Mouse (Mus musculus) midbrain, embryonic 11.5 days (tissue): Measurements from ENCODE around the gene Kncn. TPM values are rescaled to one million over a fixed set of nuclear protein-coding genes. Genes with fewer than 3 reads are reported as not detected.
A peak's percentile ranks its signal among the peaks of the same experiment; 100 is the strongest.

Experiments
- ATAC-seq: fragments of 200-750 bp; cut with Nextera tagmentation; 2 replicates; pipeline ENCODE4 v1.8.0; 2017; ENCODE audit warnings: moderate TSS enrichment, moderate library complexity; ENCODE audit not compliant: low FRiP score
- DNase-seq: peaks from one replicate; pipeline ENCODE4 v3.0.0; 2015; ENCODE audit warnings: low spot score; ENCODE audit errors: missing footprints
- H3K27ac ChIP-seq: fragments of 300-500 bp; sonication (generic); 2 replicates; pipeline ENCODE4 v1.5.1; 2014; ENCODE audit warnings: low read depth, low read length
- H3K27me3 ChIP-seq: fragments of 300-500 bp; sonication (generic); 2 replicates; pipeline ENCODE4 v1.6.1; 2014; ENCODE audit warnings: mild to moderate bottlenecking, low read length, moderate library complexity, mixed read lengths; ENCODE audit not compliant: control insufficient read depth, insufficient read depth
- H3K36me3 ChIP-seq: fragments of 300-500 bp; sonication (generic); 2 replicates; pipeline ENCODE4 v1.6.1; 2014; ENCODE audit warnings: mild to moderate bottlenecking, low read length, moderate library complexity, mixed read lengths; ENCODE audit not compliant: control insufficient read depth, insufficient read depth
- H3K4me1 ChIP-seq: fragments of 300-500 bp; sonication (generic); 2 replicates; pipeline ENCODE4 v1.6.1; 2014; ENCODE audit warnings: low read length; ENCODE audit not compliant: control insufficient read depth, insufficient read depth
- H3K4me2 ChIP-seq: fragments of 300-500 bp; sonication (generic); 2 replicates; pipeline ENCODE4 v1.6.1; 2014; ENCODE audit warnings: mild to moderate bottlenecking, moderate library complexity
- H3K4me3 ChIP-seq: fragments of 300-500 bp; sonication (generic); 2 replicates; pipeline ENCODE4 v1.5.1; 2014; ENCODE audit warnings: low read depth, low read length
- H3K9ac ChIP-seq: fragments of 300-500 bp; sonication (generic); 2 replicates; pipeline ENCODE4 v1.6.1; 2014; ENCODE audit warnings: low read length
- H3K9me3 ChIP-seq: fragments of 300-500 bp; sonication (generic); 2 replicates; pipeline ENCODE4 v1.6.1; 2016; ENCODE audit warnings: low read length; ENCODE audit not compliant: control insufficient read depth
- WGBS: fragments of 180-500 bp; shearing (Covaris S2); extraction: QIAGEN DNeasy Blood & Tissue Kit; methylation state at CpG from one replicate; pipeline ENCODE4 v1.1.7; 2014; 5-methylcytosine and 5-hydroxymethylcytosine counted together
- polyA plus RNA-seq: library from polyadenylated mRNA; unstranded; fragments of >200 nt; fragmentation: Nextera tagmentation; extraction: Ambion mirVana; gene quantifications from 2 replicates; pipeline ENCODE4 v1.2.1, GENCODE M21; 2014

Kncn gene
- polyA plus RNA-seq, 1 experiment from 2014 or later, result not detected

DNA sequence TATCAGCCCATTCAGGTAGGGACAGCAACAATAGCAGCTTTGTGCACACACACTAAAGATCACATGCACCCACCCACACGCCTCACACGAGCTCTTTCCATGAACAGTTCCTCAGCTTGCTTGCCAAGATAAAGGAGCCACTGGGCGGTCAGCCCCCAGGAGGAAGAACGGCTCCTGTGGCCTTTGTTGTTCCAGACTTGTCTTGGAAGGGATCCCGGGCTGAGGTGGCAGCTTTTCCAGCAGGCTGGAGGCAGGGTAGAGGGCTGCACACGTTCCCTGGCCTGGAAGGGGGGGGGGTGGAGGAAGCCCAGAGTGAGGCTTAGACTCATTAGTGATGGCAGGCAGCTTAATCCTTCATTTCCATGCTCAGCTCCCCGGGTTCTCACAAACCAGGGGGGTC is 24.4 kb downstream of the Kncn start:
- 6% methylated on average over 7 of the region's 7 CpGs for WGBS
- Histone ChIP-seq H3K27ac (no peak overlapping the region), H3K36me3 (no peaks in the 10 kb centered on the region), H3K4me2 (no peak overlapping the region), H3K4me1 (peaks cover 51% of the 10 kb centered on the region), H3K9me3 (no peaks in the 10 kb centered on the region), H3K4me3 (no peak overlapping the region), H3K9ac (no peak overlapping the region), H3K27me3 (peaks cover 15% of the 10 kb centered on the region)
- peak; percentile 38; the same call in 1 of the 2 replicates for ATAC-seq
- no peak for DNase-seq

DNA sequence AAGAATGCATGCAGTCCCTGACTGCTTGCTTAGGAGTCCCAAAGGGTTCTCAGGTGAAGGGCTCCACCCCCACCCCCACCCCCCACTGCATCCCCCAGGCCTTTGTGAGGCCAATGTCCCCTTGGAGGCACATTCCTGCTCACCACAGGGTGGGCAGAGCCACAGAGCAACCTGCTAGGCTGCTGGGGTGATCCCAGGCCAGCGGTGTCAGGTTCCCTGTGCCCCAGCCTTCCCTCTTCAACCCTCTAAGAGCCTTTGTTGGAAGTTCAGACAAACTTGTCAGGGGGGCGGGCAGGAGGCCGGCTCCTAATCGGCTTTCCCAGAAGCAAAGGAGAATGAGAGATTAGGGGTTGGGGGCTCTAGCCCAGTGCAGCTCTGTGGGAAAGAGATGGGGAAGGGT is 27.4 kb downstream of the Kncn start:
- ATAC-seq, result peak; percentile 74
- H3K9me3 ChIP-seq, result no peaks in the 10 kb centered on the region
- peak overlapping the region; percentile 61; the same call in 1 of the 2 replicates for H3K27ac ChIP-seq
- peaks cover 8% of the 10 kb centered on the region; the same call in 1 of the 2 replicates for H3K27me3 ChIP-seq
- no peak overlapping the region for H3K9ac ChIP-seq
- H3K4me3 ChIP-seq, result no peak overlapping the region
- 0% methylated on average over 4 of the region's 4 CpGs for WGBS
- peaks cover 25% of the 10 kb centered on the region for H3K4me1 ChIP-seq
- no peak overlapping the region for H3K4me2 ChIP-seq
- DNase-seq, result no peak
- H3K36me3 ChIP-seq, result no peaks in the 10 kb centered on the region

DNA sequence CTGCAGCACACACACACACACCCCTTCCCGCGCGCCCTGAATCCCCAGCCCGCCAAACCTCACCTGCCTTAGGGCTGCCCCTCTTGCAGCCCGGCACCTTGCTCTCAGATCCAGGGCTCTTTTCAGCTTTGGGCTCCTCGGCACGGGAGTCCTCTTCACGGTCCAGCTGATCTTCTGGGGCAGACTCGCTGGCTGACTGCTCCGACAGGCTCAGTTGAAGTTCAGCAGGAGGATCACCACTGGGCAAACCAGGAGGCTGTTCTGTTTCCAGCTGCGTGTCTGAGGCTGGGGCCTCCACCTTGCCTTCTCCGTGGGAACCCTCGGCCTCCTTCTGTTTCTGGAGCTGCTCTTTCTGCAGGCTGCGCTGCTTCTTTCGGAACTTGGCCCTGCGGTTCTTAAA is 35.7 kb downstream of the Kncn start:
- Histone ChIP-seq H3K9ac (no peak overlapping the region), H3K27me3 (no peaks in the 10 kb centered on the region), H3K4me2 (no peak overlapping the region), H3K4me1 (no peaks in the 10 kb centered on the region), H3K27ac (no peak overlapping the region), H3K36me3 (peaks cover 5% of the 10 kb centered on the region), H3K9me3 (no peaks in the 10 kb centered on the region), H3K4me3 (no peak overlapping the region)
- DNase-seq (no peak), ATAC-seq (no peak)
- WGBS, result 70% methylated on average over 16 of the region's 16 CpGs

GRCm38 (mm10) chr4:115922688-115923087 is 38.5 kb downstream of the Kncn start:
- Histone ChIP-seq H3K4me3 (no peak overlapping the region), H3K36me3 (peaks cover 5% of the 10 kb centered on the region), H3K27ac (no peak overlapping the region), H3K9ac (no peak overlapping the region), H3K4me1 (no peaks in the 10 kb centered on the region), H3K4me2 (no peak overlapping the region), H3K27me3 (no peaks in the 10 kb centered on the region), H3K9me3 (no peaks in the 10 kb centered on the region)
- DNase-seq (no peak), ATAC-seq (no peak)
- 91% methylated on average over 5 of the region's 5 CpGs for WGBS

- WGBS, result 83% methylated on average over 16 of the region's 16 CpGs
- Histone ChIP-seq H3K27me3 (no peaks in the 10 kb centered on the region), H3K4me1 (no peaks in the 10 kb centered on the region), H3K27ac (no peak overlapping the region), H3K36me3 (peaks cover 5% of the 10 kb centered on the region; the same call in 1 of the 2 replicates), H3K4me2 (no peak overlapping the region), H3K9me3 (no peaks in the 10 kb centered on the region), H3K4me3 (no peak overlapping the region), H3K9ac (no peak overlapping the region)
- ATAC-seq, result no peak
- no peak for DNase-seq
These were observed 39.2 kb downstream of the Kncn start for GRCm38 (mm10) chr4:115923262-115923880.

DNA sequence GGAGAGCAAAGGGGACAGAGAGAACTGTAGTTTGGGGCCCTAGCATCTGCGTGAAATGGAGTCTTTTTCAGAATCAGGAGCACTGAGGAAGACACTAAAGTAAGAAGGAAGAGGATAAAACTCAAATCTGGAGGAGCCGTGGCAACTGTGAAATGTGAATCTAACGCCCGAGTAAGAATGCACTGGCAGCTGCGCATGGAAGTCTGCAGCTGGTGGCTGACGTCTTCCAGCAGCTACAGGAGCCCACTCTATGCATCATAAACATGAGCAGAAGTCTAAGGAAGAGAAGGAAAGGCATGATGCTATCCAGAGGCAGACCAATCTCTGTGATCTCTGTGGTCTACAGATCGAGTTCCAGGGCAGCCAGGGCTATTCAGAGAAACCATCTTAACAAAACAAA is 43.4 kb downstream of the Kncn start:
- Histone ChIP-seq H3K4me1 (no peaks in the 10 kb centered on the region; the same call in 1 of the 2 replicates), H3K4me2 (no peak overlapping the region), H3K27me3 (peaks cover 3% of the 10 kb centered on the region; the same call in 1 of the 2 replicates), H3K9me3 (no peaks in the 10 kb centered on the region), H3K36me3 (peaks cover 2% of the 10 kb centered on the region; the same call in 1 of the 2 replicates), H3K27ac (no peak overlapping the region), H3K4me3 (no peak overlapping the region), H3K9ac (no peak overlapping the region)
- no peak for ATAC-seq
- WGBS, result 75% methylated on average over 7 of the region's 7 CpGs
- no peak for DNase-seq

- no peak for ATAC-seq
- Histone ChIP-seq H3K4me2 (no peak overlapping the region), H3K4me3 (no peak overlapping the region), H3K9me3 (no peaks in the 10 kb centered on the region), H3K4me1 (peaks cover 13% of the 10 kb centered on the region), H3K9ac (no peak overlapping the region), H3K27me3 (peaks cover 29% of the 10 kb centered on the region), H3K27ac (no peak overlapping the region), H3K36me3 (no peaks in the 10 kb centered on the region)
- no peak for DNase-seq
- 65% methylated on average over 13 of the region's 13 CpGs for WGBS
These were observed 47.4 kb downstream of the Kncn start for GRCm38 (mm10) chr4:115931556-115932088.

- WGBS, result under 1% methylated on average over 36 of the region's 36 CpGs
- DNase-seq, result peak; percentile 98
- Histone ChIP-seq H3K27ac (no peak overlapping the region), H3K4me1 (peaks cover 45% of the 10 kb centered on the region), H3K4me3 (peak overlapping the region; percentile 57), H3K9ac (peak overlapping the region; percentile 66), H3K4me2 (peak overlapping the region; percentile 64), H3K36me3 (no peaks in the 10 kb centered on the region), H3K27me3 (peaks cover 46% of the 10 kb centered on the region), H3K9me3 (no peaks in the 10 kb centered on the region)
- no peak for ATAC-seq
These were observed 51.8 kb downstream of the Kncn start for GRCm38 (mm10) chr4:115935835-115936581.

- DNase-seq (no peak), ATAC-seq (no peak)
- H3K4me1 ChIP-seq, result peaks cover 46% of the 10 kb centered on the region
- H3K4me2 ChIP-seq, result peak overlapping the region; percentile 64
- H3K27me3 ChIP-seq, result peaks cover 48% of the 10 kb centered on the region
- WGBS, result 2% methylated on average over 20 of the region's 20 CpGs
- H3K9ac ChIP-seq, result peak overlapping the region; percentile 66
- peak overlapping the region; percentile 57 for H3K4me3 ChIP-seq
- no peaks in the 10 kb centered on the region for H3K9me3 ChIP-seq
- H3K27ac ChIP-seq, result no peak overlapping the region
- no peaks in the 10 kb centered on the region for H3K36me3 ChIP-seq
These were observed 52.4 kb downstream of the Kncn start for GRCm38 (mm10) chr4:115936646-115937045.
